Mouse (Mus musculus) hindbrain, embryonic 10.5 days (tissue): Measurements from ENCODE around the gene Lman1l. TPM values are rescaled to one million over a fixed set of nuclear protein-coding genes. Genes with fewer than 3 reads are reported as not detected.

ENCODE experiments used
- DNase-seq: peaks from one replicate; pipeline ENCODE4 v3.0.0-alpha.2; 2017; ENCODE audit warnings: low spot score
- H3K27ac ChIP-seq: fragments of 300-500 bp; sonication (generic); 2 replicates; pipeline ENCODE4 v1.5.1; 2016; ENCODE audit warnings: mild to moderate bottlenecking, moderate library complexity
- H3K27me3 ChIP-seq: fragments of 300-500 bp; sonication (generic); 2 replicates; pipeline ENCODE4 v1.6.1; 2016; ENCODE audit warnings: mild to moderate bottlenecking; ENCODE audit not compliant: poor library complexity, insufficient read depth, severe bottlenecking
- H3K36me3 ChIP-seq: fragments of 300-500 bp; sonication (generic); 2 replicates; pipeline ENCODE4 v1.6.1; 2016; ENCODE audit warnings: mild to moderate bottlenecking, moderate library complexity
- H3K4me1 ChIP-seq: fragments of 300-500 bp; sonication (generic); replicated peaks from 2 replicates; pipeline ENCODE4 v1.6.1; 2016; ENCODE audit warnings: mild to moderate bottlenecking
- H3K4me3 ChIP-seq: fragments of 300-500 bp; sonication (generic); 2 replicates; pipeline ENCODE4 v1.5.1; 2016; ENCODE audit warnings: mild to moderate bottlenecking, moderate library complexity
- H3K9me3 ChIP-seq: fragments of 300-500 bp; sonication (generic); 2 replicates; pipeline ENCODE4 v1.6.1; 2016; ENCODE audit warnings: mild to moderate bottlenecking, moderate library complexity
- WGBS: fragments of 180-500 bp; shearing (Covaris S2); methylation state at CpG from one replicate; pipeline ENCODE4 v1.1.7; 2016; 5-methylcytosine and 5-hydroxymethylcytosine counted together
- polyA plus RNA-seq: library from polyadenylated mRNA; unstranded; fragments of >200 nt; fragmentation: Nextera tagmentation; extraction: Ambion mirVana; gene quantifications from 2 replicates; pipeline ENCODE4 v1.2.1, GENCODE M21; 2016

Lman1l gene
- polyA plus RNA-seq, 1 experiment from 2014 or later = not detected

DNA sequence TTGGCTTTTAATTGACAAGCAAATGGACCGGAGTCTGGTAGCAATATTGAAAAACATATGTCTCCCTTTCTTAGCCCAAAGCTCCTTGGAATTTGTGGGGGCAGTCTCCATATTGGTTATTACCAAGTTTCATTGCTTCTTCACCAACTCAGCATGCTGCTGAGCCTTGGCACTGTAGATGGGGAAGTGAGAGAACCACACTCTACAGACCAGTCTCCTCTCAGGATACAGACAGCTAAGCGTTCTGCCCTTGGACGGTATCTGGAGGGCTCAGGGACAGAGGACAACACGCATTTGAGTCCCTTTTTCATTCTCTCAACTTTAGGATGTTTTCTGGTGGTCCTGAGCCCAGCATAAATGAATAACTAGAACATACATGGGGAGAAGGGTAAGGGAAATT, 61.9 kb downstream of the Lman1l start:
- no peak for DNase-seq
- WGBS = 85% methylated on average over 4 of the region's 4 CpGs
- no peak overlapping the region for H3K4me3 ChIP-seq

DNA sequence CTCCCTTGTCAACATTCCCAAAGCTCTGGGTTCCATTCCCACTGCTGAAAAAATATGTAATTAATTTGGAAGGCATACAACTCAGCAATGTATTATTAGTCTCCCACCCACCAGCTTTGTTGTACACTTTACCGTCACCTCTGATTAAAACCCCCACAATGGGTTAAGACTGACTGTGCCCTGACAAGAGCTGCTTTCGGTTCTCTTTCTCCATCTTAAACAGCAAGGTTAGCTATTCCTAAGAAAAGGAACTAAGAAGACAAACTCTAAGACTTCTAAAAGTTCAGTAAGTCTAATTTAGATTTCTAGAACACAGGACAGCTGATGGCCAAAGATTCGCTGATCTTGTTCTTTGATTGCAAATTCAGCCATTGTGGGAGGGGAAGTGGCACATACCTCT, 63.4 kb downstream of the Lman1l start:
- no peak overlapping the region for H3K27ac ChIP-seq
- no peak for DNase-seq
- no peaks in the 10 kb centered on the region for H3K27me3 ChIP-seq
- H3K9me3 ChIP-seq = no peaks in the 10 kb centered on the region
- 80% methylated on average over 3 of the region's 3 CpGs for WGBS
- H3K4me3 ChIP-seq = no peak overlapping the region
- no peaks in the 10 kb centered on the region for H3K36me3 ChIP-seq
- H3K4me1 ChIP-seq = peaks cover 34% of the 10 kb centered on the region

More for the DNA sequence above, 61.9 kb downstream of the Lman1l start:
- H3K36me3 ChIP-seq = no peaks in the 10 kb centered on the region
- no peaks in the 10 kb centered on the region for H3K27me3 ChIP-seq
- H3K27ac ChIP-seq = no peak overlapping the region
- H3K4me1 ChIP-seq = peaks cover 37% of the 10 kb centered on the region
- H3K9me3 ChIP-seq = no peaks in the 10 kb centered on the region

Other genes with a start within 250 kb of the Lman1l start
- 19.8 and 23.5 TPM in 2 replicates for gene Ppcdc, start 180.7 kb downstream of the Lman1l start, polyA plus RNA-seq
- gene Scamp5, start 152.7 kb downstream of the Lman1l start, polyA plus RNA-seq = 18.2 and 28.9 TPM in 2 replicates
- 2.5 and 9.7 TPM in 2 replicates for gene Rpp25, start 116.7 kb downstream of the Lman1l start, polyA plus RNA-seq
- 712 and 781 TPM in 2 replicates for gene Cox5a, start 99.5 kb downstream of the Lman1l start, polyA plus RNA-seq
- gene Fam219b, start 83.2 kb downstream of the Lman1l start, polyA plus RNA-seq = 16.1 and 16.3 TPM in 2 replicates
- 61.7 and 74.1 TPM in 2 replicates for gene Mpi, start 68.0 kb downstream of the Lman1l start, polyA plus RNA-seq
- 50.7 and 59.7 TPM in 2 replicates for gene Scamp2, start 59.8 kb downstream of the Lman1l start, polyA plus RNA-seq
- 14.2 and 14.6 TPM in 2 replicates for gene Ulk3, start 31.3 kb downstream of the Lman1l start, polyA plus RNA-seq
- 0.88 and 2.8 TPM in 2 replicates for gene Cplx3, start 14.5 kb downstream of the Lman1l start, polyA plus RNA-seq
- gene Csk, start 32.9 kb upstream of the Lman1l start, polyA plus RNA-seq = 40.8 and 42.3 TPM in 2 replicates
- not detected in 2 replicates for gene Cyp1a2, start 62.9 kb upstream of the Lman1l start, polyA plus RNA-seq
- not detected in 2 replicates for gene Cyp1a1, start 67.2 kb upstream of the Lman1l start, polyA plus RNA-seq
- 41.0 and 41.1 TPM in 2 replicates for gene Edc3, start 87.8 kb upstream of the Lman1l start, polyA plus RNA-seq
- 90.7 and 105 TPM in 2 replicates for gene Clk3, start 145.1 kb upstream of the Lman1l start, polyA plus RNA-seq
- gene Arid3b, start 216.0 kb upstream of the Lman1l start, polyA plus RNA-seq = 42.7 and 57.7 TPM in 2 replicates